Mouse (Mus musculus): ENCODE measurements around the gene Smarca4. TPM values are rescaled to one million over a fixed set of nuclear protein-coding genes. Genes with fewer than 3 reads are reported as not detected.

Gene Smarca4
- polyA plus RNA-seq, 1 experiment from 2014 or later = 76.0 TPM

- Histone ChIP-seq H3K9me3 (replicated peaks) (no peaks in the 10 kb centered on the region), H3K36me3 (no peaks in the 10 kb centered on the region), H3K9ac (no peak overlapping the region), H3K27ac (ENCODE audit: poor library complexity, severe bottlenecking) (no peak overlapping the region), H3K4me1 (replicated peaks) (no peaks in the 10 kb centered on the region), H3K4me3 (no peak overlapping the region), H3K27me3 (replicated peaks) (no peaks in the 10 kb centered on the region), H3K4me2 (no peak overlapping the region)
- 51% methylated on average over 10 of the region's 10 CpGs for WGBS
- no peak for ATAC-seq (ENCODE audit: insufficient number of reproducible peaks, low FRiP score)
These were observed 14.1 kb upstream of the Smarca4 start for GRCm38 (mm10) chr9:21601722-21602399.

GRCm38 (mm10) chr9:21604119-21604518, 11.8 kb upstream of the Smarca4 start:
- H3K9ac ChIP-seq = no peak overlapping the region
- ATAC-seq (ENCODE audit: insufficient number of reproducible peaks, low FRiP score) = no peak
- no peaks in the 10 kb centered on the region for H3K27me3 ChIP-seq (replicated peaks)
- no peaks in the 10 kb centered on the region for H3K36me3 ChIP-seq
- 67% methylated on average over 5 of the region's 5 CpGs for WGBS
- no peak overlapping the region for H3K27ac ChIP-seq (ENCODE audit: poor library complexity, severe bottlenecking)
- H3K4me3 ChIP-seq = no peak overlapping the region
- no peak overlapping the region for H3K4me2 ChIP-seq
- no peaks in the 10 kb centered on the region for H3K4me1 ChIP-seq (replicated peaks)
- no peaks in the 10 kb centered on the region for H3K9me3 ChIP-seq (replicated peaks)

GRCm38 (mm10) chr9:21605865-21606264, 10.1 kb upstream of the Smarca4 start:
- H3K27ac ChIP-seq (ENCODE audit: poor library complexity, severe bottlenecking) = no peak overlapping the region
- no peaks in the 10 kb centered on the region for H3K9me3 ChIP-seq (replicated peaks)
- H3K36me3 ChIP-seq = no peaks in the 10 kb centered on the region
- WGBS = 73% methylated on average over 5 of the region's 5 CpGs
- no peak overlapping the region for H3K4me3 ChIP-seq
- H3K4me2 ChIP-seq = no peak overlapping the region
- no peaks in the 10 kb centered on the region for H3K27me3 ChIP-seq (replicated peaks)
- ATAC-seq (ENCODE audit: insufficient number of reproducible peaks, low FRiP score) = no peak
- no peak overlapping the region for H3K9ac ChIP-seq
- H3K4me1 ChIP-seq (replicated peaks) = no peaks in the 10 kb centered on the region

GRCm38 (mm10) chr9:21606648-21607047, 9.3 kb upstream of the Smarca4 start:
- no peaks in the 10 kb centered on the region for H3K9me3 ChIP-seq (replicated peaks)
- WGBS = 80% methylated on average over 1 of the region's 1 CpGs

GRCm38 (mm10) chr9:21609861-21610260, 6.1 kb upstream of the Smarca4 start:
- ATAC-seq (ENCODE audit: insufficient number of reproducible peaks, low FRiP score) = no peak
- Histone ChIP-seq H3K4me1 (replicated peaks) (0 out of 2 replicates have a peak, but pooled peaks cover 4% of the 10 kb centered on the region), H3K27ac (ENCODE audit: poor library complexity, severe bottlenecking) (no peak overlapping the region), H3K9me3 (replicated peaks) (no peaks in the 10 kb centered on the region), H3K36me3 (no peaks in the 10 kb centered on the region), H3K4me3 (no peak overlapping the region), H3K9ac (no peak overlapping the region), H3K4me2 (no peak overlapping the region), H3K27me3 (replicated peaks) (no peaks in the 10 kb centered on the region)
- WGBS = 75% methylated on average over 1 of the region's 1 CpGs

More at GRCm38 (mm10) chr9:21606648-21607047, 9.3 kb upstream of the Smarca4 start:
- H3K4me1 ChIP-seq (replicated peaks) = no peaks in the 10 kb centered on the region
- no peak overlapping the region for H3K4me3 ChIP-seq
- H3K9ac ChIP-seq = no peak overlapping the region
- no peak for ATAC-seq (ENCODE audit: insufficient number of reproducible peaks, low FRiP score)
- H3K4me2 ChIP-seq = no peak overlapping the region
- no peaks in the 10 kb centered on the region for H3K27me3 ChIP-seq (replicated peaks)
- H3K36me3 ChIP-seq = no peaks in the 10 kb centered on the region
- H3K27ac ChIP-seq (ENCODE audit: poor library complexity, severe bottlenecking) = no peak overlapping the region

GRCm38 (mm10) chr9:21614864-21615616, 929 bp upstream of the Smarca4 start:
- Histone ChIP-seq H3K36me3 (peaks cover 10% of the 10 kb centered on the region; the same call in 1 of the 2 replicates), H3K27ac (ENCODE audit: poor library complexity, severe bottlenecking) (peak overlapping the region; percentile 96), H3K4me3 (peak overlapping the region; percentile 73), H3K4me2 (peak overlapping the region; percentile 77), H3K9me3 (replicated peaks) (no peaks in the 10 kb centered on the region), H3K4me1 (replicated peaks) (peaks cover 26% of the 10 kb centered on the region), H3K9ac (peak overlapping the region; percentile 91), H3K27me3 (replicated peaks) (no peaks in the 10 kb centered on the region)
- no peak for ATAC-seq (ENCODE audit: insufficient number of reproducible peaks, low FRiP score)
- 73% methylated on average over 15 of the region's 15 CpGs for whole genome bisulfite sequencing

- peak overlapping the region; percentile 94 for H3K27ac ChIP-seq (ENCODE audit: poor library complexity, severe bottlenecking)
- peaks cover 10% of the 10 kb centered on the region; the same call in 1 of the 2 replicates for H3K36me3 ChIP-seq
- H3K4me2 ChIP-seq = peak overlapping the region; percentile 77
- H3K9me3 ChIP-seq (replicated peaks) = no peaks in the 10 kb centered on the region
- under 1% methylated on average over 47 of the region's 57 CpGs for WGBS
- no peaks in the 10 kb centered on the region for H3K27me3 ChIP-seq (replicated peaks)
- ATAC-seq (ENCODE audit: insufficient number of reproducible peaks, low FRiP score) = peak; percentile 88
- peak overlapping the region; percentile 80 for H3K9ac ChIP-seq
- H3K4me1 ChIP-seq (replicated peaks) = peaks cover 26% of the 10 kb centered on the region
- peak overlapping the region; percentile 73 for H3K4me3 ChIP-seq
These were observed 338 bp downstream of the Smarca4 start for GRCm38 (mm10) chr9:21616232-21616781.

- H3K36me3 ChIP-seq = peaks cover 10% of the 10 kb centered on the region; the same call in 1 of the 2 replicates
- whole genome bisulfite sequencing = 6% methylated on average over 10 of the region's 10 CpGs
- H3K27ac ChIP-seq (ENCODE audit: poor library complexity, severe bottlenecking) = peak overlapping the region; percentile 94
- no peak for ATAC-seq (ENCODE audit: insufficient number of reproducible peaks, low FRiP score)
- H3K9ac ChIP-seq = peak overlapping the region; percentile 80
- H3K4me2 ChIP-seq = peak overlapping the region; percentile 77
- peaks cover 26% of the 10 kb centered on the region for H3K4me1 ChIP-seq (replicated peaks)
- H3K4me3 ChIP-seq = peak overlapping the region; percentile 73
- H3K27me3 ChIP-seq (replicated peaks) = no peaks in the 10 kb centered on the region
- H3K9me3 ChIP-seq (replicated peaks) = no peaks in the 10 kb centered on the region
These were observed 1.1 kb downstream of the Smarca4 start for GRCm38 (mm10) chr9:21617066-21617465.

- Histone ChIP-seq H3K4me1 (replicated peaks) (peaks cover 29% of the 10 kb centered on the region), H3K9ac (no peak overlapping the region), H3K4me3 (no peak overlapping the region), H3K9me3 (replicated peaks) (no peaks in the 10 kb centered on the region), H3K27me3 (replicated peaks) (no peaks in the 10 kb centered on the region), H3K4me2 (no peak overlapping the region), H3K36me3 (peaks cover 13% of the 10 kb centered on the region; the same call in 1 of the 2 replicates), H3K27ac (ENCODE audit: poor library complexity, severe bottlenecking) (no peak overlapping the region)
- 92% methylated on average over 4 of the region's 4 CpGs for WGBS
- no peak for ATAC-seq (ENCODE audit: insufficient number of reproducible peaks, low FRiP score)
These were observed 4.3 kb downstream of the Smarca4 start for GRCm38 (mm10) chr9:21620229-21620628.

GRCm38 (mm10) chr9:21622676-21623075, 6.7 kb downstream of the Smarca4 start:
- Histone ChIP-seq H3K4me2 (no peak overlapping the region), H3K27me3 (replicated peaks) (no peaks in the 10 kb centered on the region), H3K36me3 (peaks cover 19% of the 10 kb centered on the region), H3K4me3 (no peak overlapping the region), H3K27ac (ENCODE audit: poor library complexity, severe bottlenecking) (no peak overlapping the region), H3K9me3 (replicated peaks) (no peaks in the 10 kb centered on the region), H3K4me1 (replicated peaks) (peaks cover 29% of the 10 kb centered on the region), H3K9ac (no peak overlapping the region)
- 95% methylated on average over 1 of the region's 1 CpGs for whole genome bisulfite sequencing
- no peak for ATAC-seq (ENCODE audit: insufficient number of reproducible peaks, low FRiP score)
